Mouse (Mus musculus) heart, embryonic 12.5 days (tissue): ENCODE data around the gene Rheb. TPM values are rescaled to one million over a fixed set of nuclear protein-coding genes. Genes with fewer than 3 reads are reported as not detected.
A peak's percentile ranks its signal among the peaks of the same experiment; 100 is the strongest.

Experiments used
- ATAC-seq: fragments of 200-750 bp; cut with Nextera tagmentation; 2 replicates; pipeline ENCODE4 v1.8.0; 2017; ENCODE audit warnings: moderate TSS enrichment, moderate library complexity; ENCODE audit not compliant: insufficient number of reproducible peaks, low FRiP score
- H3K27ac ChIP-seq: fragments of 300-500 bp; sonication (generic); 2 replicates; pipeline ENCODE4 v1.5.1; 2016; ENCODE audit warnings: mild to moderate bottlenecking, moderate library complexity; ENCODE audit not compliant: poor library complexity, severe bottlenecking
- H3K27me3 ChIP-seq: fragments of 300-500 bp; sonication (generic); replicated peaks from 2 replicates; pipeline ENCODE4 v1.6.1; 2016; ENCODE audit warnings: mild to moderate bottlenecking, moderate library complexity
- H3K36me3 ChIP-seq: fragments of 300-500 bp; sonication (generic); 2 replicates; pipeline ENCODE4 v1.6.1; 2016; ENCODE audit warnings: mild to moderate bottlenecking, moderate library complexity
- H3K4me1 ChIP-seq: fragments of 300-500 bp; sonication (generic); replicated peaks from 2 replicates; pipeline ENCODE4 v1.6.1; 2016; ENCODE audit warnings: mild to moderate bottlenecking
- H3K4me2 ChIP-seq: fragments of 300-500 bp; sonication (generic); 2 replicates; pipeline ENCODE4 v1.6.1; 2016; ENCODE audit warnings: mild to moderate bottlenecking, moderate library complexity
- H3K4me3 ChIP-seq: fragments of 300-500 bp; sonication (generic); 2 replicates; pipeline ENCODE4 v1.5.1; 2016; ENCODE audit warnings: mild to moderate bottlenecking
- H3K9ac ChIP-seq: fragments of 300-500 bp; sonication (generic); 2 replicates; pipeline ENCODE4 v1.6.1; 2016; ENCODE audit warnings: mild to moderate bottlenecking, moderate library complexity
- H3K9me3 ChIP-seq: fragments of 300-500 bp; sonication (generic); replicated peaks from 2 replicates; pipeline ENCODE4 v1.6.1; 2016; ENCODE audit warnings: mild to moderate bottlenecking, moderate library complexity
- WGBS: fragments of 180-500 bp; shearing (Covaris S2); methylation state at CpG from one replicate; pipeline ENCODE4 v1.1.7; 2016; 5-methylcytosine and 5-hydroxymethylcytosine counted together
- polyA plus RNA-seq: library from polyadenylated mRNA; unstranded; fragments of >200 nt; fragmentation: Nextera tagmentation; extraction: Ambion mirVana; gene quantifications from 2 replicates; pipeline ENCODE4 v1.2.1, GENCODE M21; 2016

Gene Rheb
- 260 and 270 TPM in 2 replicates for polyA plus RNA-seq

DNA sequence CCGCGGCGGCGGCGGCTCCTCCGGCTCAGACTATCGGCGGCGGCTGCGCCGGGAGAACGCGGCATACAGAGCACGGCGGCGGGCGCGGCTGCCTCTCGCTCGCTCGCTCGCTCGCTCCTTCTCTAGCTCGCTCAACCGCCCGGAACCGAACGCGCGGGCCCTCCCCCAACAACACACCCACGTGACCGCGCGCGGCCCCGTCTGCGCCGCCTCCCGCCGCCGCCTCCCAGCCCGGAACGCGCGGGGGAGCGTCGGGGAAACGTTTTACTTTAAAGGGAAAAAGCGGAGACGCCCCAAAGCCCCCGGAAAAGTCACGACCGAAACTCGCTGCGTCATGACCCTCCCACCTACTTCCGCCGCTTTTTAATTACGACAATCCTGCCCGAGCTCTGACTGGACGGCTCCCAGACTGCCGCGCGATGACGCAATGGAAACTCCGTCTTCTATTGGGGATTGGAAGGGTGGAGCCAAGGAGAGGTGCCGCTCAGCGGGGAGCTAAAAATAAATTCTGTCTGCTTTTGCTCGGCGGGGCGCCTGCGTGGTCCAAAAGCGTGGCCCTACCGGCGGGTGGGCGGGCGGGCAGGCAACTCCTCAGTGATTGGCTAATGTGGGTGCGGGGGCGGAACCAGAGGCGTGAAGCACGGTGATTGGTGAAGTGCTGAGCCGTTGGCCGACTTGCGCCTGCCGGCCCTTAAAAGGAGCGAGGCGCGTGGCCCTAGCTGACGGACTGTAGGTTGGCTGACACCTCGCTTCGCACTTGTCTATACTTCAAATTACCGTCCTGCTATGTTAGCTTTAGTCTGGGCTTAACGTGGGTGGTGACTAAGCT, at the start of gene Rheb:
Rheb (minus strand) TSS at position 351 of the 829 bp plus-strand sequence.
- WGBS = under 1% methylated on average over 92 of the region's 92 CpGs
- H3K4me3 ChIP-seq = peak within 1 kb of the TSS; percentile 97
- H3K9me3 ChIP-seq = no peaks in the 10 kb centered on the region
- H3K4me2 ChIP-seq = peak within 1 kb of the TSS; percentile 99
- peaks cover 39% of the 10 kb centered on the region for H3K4me1 ChIP-seq
- H3K27ac ChIP-seq = peak within 1 kb of the TSS; percentile 100
- peak within 1 kb of the TSS; percentile 97 for H3K9ac ChIP-seq
- peak; percentile 95 for ATAC-seq
- H3K36me3 ChIP-seq = no peaks in the 10 kb centered on the region
- H3K27me3 ChIP-seq = no peaks in the 10 kb centered on the region

DNA sequence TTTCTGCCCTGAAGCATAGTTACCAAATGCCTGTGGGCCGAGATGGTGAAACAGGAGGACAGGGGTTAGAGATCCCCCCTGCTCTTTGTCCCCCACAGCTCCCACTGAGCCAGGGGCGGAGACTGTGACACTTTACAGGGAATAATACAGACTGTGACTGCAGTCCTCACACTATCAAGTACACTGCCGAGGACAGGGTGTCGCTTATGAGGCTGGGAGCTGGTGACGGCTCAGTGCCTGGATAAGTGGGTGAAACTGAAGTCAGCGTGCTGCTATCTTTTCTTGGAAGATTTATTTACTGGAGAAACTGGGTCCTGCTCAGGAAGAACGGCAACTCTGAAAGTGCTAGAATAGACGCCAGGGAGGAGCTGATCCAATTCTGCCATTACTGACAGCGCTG, 47.4 kb upstream of the Rheb start:
- no peaks in the 10 kb centered on the region for H3K9me3 ChIP-seq
- H3K27ac ChIP-seq = peak overlapping the region; percentile 92
- peaks cover 56% of the 10 kb centered on the region for H3K4me1 ChIP-seq
- H3K4me2 ChIP-seq = peak overlapping the region; percentile 47
- peak; percentile 71 for ATAC-seq
- WGBS = 23% methylated on average over 9 of the region's 9 CpGs
- 0 out of 2 replicates have a peak overlapping the region, but pooled peaks have one; percentile 37 for H3K9ac ChIP-seq
- H3K27me3 ChIP-seq = no peaks in the 10 kb centered on the region
- H3K4me3 ChIP-seq = peak overlapping the region; percentile 21; the same call in 1 of the 2 replicates
- peaks cover 44% of the 10 kb centered on the region for H3K36me3 ChIP-seq

DNA sequence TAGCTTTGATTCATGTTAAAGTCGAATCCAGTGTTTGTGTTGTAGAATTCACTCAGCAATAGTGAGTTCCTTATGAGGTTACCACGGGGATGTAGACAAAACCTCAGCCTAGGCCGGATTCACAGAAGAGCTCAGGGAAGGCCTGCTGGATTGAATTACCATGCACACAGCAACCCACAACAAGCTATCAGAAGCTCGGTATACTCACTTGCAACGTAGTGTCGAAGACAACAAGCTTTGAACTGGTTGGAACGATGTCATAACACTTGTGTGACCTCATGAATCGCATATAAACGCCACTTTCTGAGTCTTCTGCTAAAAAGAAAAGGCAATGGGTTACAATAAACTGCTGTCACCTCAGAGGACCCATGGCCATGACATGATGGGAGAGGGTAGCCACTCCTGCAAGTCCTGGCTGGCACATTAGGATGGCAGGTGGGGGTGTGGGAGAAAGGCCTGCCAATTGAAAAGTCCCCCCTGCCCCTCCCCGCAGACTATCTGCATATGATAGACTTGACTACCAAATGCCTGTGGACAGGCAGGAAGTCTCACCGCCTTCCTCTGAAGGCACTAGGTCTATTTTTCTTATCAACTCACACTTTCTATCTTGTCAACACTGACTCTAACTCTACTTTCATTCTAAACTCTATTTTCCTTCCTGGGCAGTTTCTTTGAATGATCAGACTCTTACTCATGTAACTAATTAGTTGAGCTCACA, 46.6 kb upstream of the Rheb start:
- H3K36me3 ChIP-seq = peaks cover 48% of the 10 kb centered on the region
- WGBS = 61% methylated on average over 11 of the region's 11 CpGs
- peak; percentile 41; the same call in 1 of the 2 replicates for ATAC-seq

DNA sequence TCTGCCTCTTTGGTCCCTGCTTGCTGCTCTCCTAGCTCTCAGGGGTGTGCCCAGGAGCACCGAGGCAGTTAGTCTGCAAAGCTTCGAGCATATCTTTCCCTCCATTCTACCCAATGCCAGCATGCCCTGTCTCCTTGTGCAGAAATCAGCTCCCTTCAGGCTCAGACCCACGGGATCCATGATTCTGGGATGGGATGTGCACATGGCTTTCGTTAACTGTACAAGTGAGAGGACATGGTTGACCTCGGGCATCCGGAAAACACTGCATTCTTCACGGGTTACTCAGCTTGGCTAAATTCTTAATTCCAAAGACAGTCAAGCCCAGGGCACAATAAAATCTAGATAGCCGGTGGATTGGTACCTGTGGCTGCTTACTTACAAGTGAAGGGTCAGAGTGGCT, 44.8 kb upstream of the Rheb start:
- no peak overlapping the region for H3K9ac ChIP-seq
- H3K4me3 ChIP-seq = no peak overlapping the region
- peaks cover 55% of the 10 kb centered on the region for H3K36me3 ChIP-seq
- H3K4me1 ChIP-seq = peaks cover 36% of the 10 kb centered on the region
- no peak overlapping the region for H3K4me2 ChIP-seq
- no peaks in the 10 kb centered on the region for H3K9me3 ChIP-seq
- H3K27ac ChIP-seq = no peak overlapping the region
- no peak for ATAC-seq
- 72% methylated on average over 8 of the region's 8 CpGs for WGBS
- no peaks in the 10 kb centered on the region for H3K27me3 ChIP-seq

More for the DNA sequence above, 46.6 kb upstream of the Rheb start:
- peaks cover 48% of the 10 kb centered on the region for H3K4me1 ChIP-seq
- no peaks in the 10 kb centered on the region for H3K9me3 ChIP-seq
- no peak overlapping the region for H3K4me3 ChIP-seq
- H3K27me3 ChIP-seq = no peaks in the 10 kb centered on the region
- peak overlapping the region; percentile 92 for H3K27ac ChIP-seq
- H3K9ac ChIP-seq = no peak overlapping the region
- H3K4me2 ChIP-seq = peak overlapping the region; percentile 47

DNA sequence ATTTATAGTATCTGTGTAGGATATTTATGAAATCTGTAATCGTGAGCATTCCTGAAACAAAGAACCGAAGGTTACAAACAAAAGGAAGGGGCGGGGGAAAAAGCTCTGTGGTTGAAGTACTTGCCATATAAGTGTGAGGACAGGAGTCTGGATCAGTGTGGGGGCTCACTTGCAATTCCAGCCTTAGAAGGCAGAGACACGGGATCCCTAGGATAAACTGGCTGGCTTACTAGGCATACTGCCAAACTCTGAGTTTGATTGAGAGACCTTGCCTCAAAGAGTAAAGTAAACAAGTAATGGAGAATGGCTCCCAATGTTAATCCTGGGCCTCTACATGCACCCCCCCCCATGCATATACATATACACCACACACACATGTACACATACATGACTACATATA, 36.3 kb upstream of the Rheb start:
- H3K4me3 ChIP-seq = no peak overlapping the region
- peaks cover 16% of the 10 kb centered on the region for H3K4me1 ChIP-seq
- 53% methylated on average over 4 of the region's 4 CpGs for WGBS
- no peak overlapping the region for H3K4me2 ChIP-seq
- peak overlapping the region; percentile 37; the same call in 1 of the 2 replicates for H3K27ac ChIP-seq
- ATAC-seq = no peak
- H3K27me3 ChIP-seq = no peaks in the 10 kb centered on the region
- H3K9me3 ChIP-seq = no peaks in the 10 kb centered on the region; the same call in 1 of the 2 replicates
- H3K9ac ChIP-seq = no peak overlapping the region
- H3K36me3 ChIP-seq = peaks cover 64% of the 10 kb centered on the region

DNA sequence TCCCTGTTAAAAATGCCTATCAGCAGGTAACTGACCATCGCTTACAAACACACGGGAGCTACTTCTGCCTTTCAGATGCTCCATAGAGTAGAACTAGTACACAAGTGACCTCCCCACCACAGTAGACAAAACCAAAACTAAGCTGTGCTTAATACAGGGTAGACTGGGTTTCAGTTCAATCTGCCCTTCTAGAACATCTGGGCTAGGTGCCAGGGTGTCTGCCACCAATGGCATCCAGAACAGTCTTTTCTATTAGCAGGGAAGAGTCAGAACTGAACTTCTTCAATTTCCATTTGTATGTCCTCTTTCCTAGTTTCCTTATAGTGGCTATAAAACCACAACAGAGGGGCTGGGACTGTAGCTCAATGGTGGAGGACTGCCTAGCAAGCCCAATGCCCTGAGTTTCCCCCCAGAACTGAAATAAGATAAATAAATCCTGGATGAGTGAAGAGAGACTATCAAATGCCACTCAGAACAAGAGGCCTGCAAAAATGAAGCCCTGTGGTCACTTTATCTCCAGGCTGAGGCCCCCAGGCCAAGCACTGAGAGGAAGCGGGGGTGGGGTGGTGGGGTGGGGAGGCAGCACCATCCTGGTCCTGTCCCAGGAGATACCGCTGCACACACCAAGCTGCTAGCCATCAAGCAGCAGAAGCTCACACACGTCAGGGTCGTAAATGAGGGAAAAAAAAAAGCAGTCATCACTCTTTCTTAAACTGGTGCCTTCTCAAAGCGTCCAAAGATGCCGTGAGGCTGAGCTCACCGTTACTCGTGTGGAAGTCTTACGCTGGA, 35.6 kb upstream of the Rheb start:
- Histone ChIP-seq H3K9me3 (no peaks in the 10 kb centered on the region; the same call in 1 of the 2 replicates), H3K27me3 (no peaks in the 10 kb centered on the region), H3K9ac (no peak overlapping the region), H3K4me1 (peaks cover 16% of the 10 kb centered on the region), H3K4me2 (no peak overlapping the region), H3K36me3 (peaks cover 65% of the 10 kb centered on the region), H3K27ac (peak overlapping the region; percentile 37; the same call in 1 of the 2 replicates), H3K4me3 (no peak overlapping the region)
- ATAC-seq = no peak
- 42% methylated on average over 11 of the region's 11 CpGs for WGBS

DNA sequence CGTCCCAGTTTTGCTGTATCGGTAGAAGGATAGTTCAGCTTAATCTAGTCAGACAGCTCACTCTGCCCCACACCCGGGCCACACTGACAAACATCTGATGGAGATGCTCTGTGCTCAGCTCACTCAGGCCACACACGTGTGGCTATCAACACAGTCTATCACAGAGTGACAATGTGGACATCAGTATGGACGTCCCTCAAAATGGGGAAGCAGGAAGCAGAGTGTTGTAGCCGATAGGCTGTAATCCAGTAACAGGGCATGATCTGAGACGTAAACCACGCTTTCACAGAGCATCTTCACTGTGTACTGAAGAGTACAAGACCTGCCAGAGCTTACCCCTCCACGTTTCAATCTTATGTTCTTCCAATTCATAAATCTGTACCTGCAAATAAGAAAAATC, 34.2 kb upstream of the Rheb start:
- H3K4me1 ChIP-seq = peaks cover 16% of the 10 kb centered on the region
- H3K9ac ChIP-seq = no peak overlapping the region
- H3K27me3 ChIP-seq = no peaks in the 10 kb centered on the region
- no peak overlapping the region for H3K4me3 ChIP-seq
- no peak overlapping the region for H3K27ac ChIP-seq
- H3K4me2 ChIP-seq = no peak overlapping the region
- ATAC-seq = no peak
- H3K36me3 ChIP-seq = peaks cover 63% of the 10 kb centered on the region
- WGBS = 82% methylated on average over 9 of the region's 9 CpGs
- no peaks in the 10 kb centered on the region; the same call in 1 of the 2 replicates for H3K9me3 ChIP-seq

DNA sequence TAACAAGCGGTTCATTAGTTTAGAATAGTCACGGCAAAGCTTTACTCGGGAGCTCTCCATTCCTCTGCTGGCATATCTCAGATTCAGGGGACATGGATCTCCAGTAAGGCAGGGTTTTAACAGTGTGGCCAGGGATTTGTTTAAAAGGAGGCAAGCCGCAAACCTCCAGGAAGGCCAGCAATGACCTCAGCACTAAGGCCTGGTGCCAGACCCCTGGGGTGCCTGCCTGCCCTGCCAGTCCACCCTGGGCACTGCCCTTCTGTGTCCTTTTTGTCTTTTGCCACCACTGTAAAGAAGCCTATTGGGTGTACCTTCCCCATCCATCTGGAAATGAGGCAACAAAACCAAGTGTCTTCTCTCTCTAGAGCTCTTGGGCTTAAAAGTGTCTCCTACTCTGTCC, 31.7 kb upstream of the Rheb start:
- Histone ChIP-seq H3K9me3 (no peaks in the 10 kb centered on the region; the same call in 1 of the 2 replicates), H3K36me3 (peaks cover 51% of the 10 kb centered on the region), H3K27me3 (no peaks in the 10 kb centered on the region), H3K4me2 (no peak overlapping the region), H3K9ac (no peak overlapping the region), H3K4me3 (no peak overlapping the region), H3K4me1 (peaks cover 15% of the 10 kb centered on the region), H3K27ac (no peak overlapping the region)
- 86% methylated on average over 4 of the region's 4 CpGs for WGBS
- ATAC-seq = no peak

DNA sequence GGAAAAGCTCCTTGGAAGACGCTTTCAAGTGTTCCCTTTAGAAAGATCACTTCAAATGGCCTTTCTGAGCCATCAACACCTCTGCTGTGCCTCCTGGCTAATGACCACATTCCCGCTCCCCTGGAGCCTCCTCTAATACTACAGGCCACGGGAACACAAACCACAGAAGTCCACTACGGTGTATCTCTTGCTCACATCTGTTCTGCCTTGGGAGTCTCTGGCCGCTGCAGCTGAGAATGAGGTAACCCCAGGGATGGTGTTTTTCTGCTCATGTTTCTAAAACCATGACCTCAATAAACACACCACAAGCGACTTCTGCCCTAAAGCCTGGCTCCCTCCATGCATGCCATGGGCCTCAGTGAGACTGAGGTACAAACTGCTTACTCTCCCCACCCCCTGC, 30.8 kb upstream of the Rheb start:
- 48% methylated on average over 6 of the region's 6 CpGs for WGBS
- Histone ChIP-seq H3K4me2 (no peak overlapping the region), H3K36me3 (peaks cover 55% of the 10 kb centered on the region), H3K27me3 (no peaks in the 10 kb centered on the region), H3K9me3 (no peaks in the 10 kb centered on the region), H3K4me1 (peaks cover 6% of the 10 kb centered on the region), H3K27ac (no peak overlapping the region), H3K9ac (no peak overlapping the region), H3K4me3 (no peak overlapping the region)
- no peak for ATAC-seq

DNA sequence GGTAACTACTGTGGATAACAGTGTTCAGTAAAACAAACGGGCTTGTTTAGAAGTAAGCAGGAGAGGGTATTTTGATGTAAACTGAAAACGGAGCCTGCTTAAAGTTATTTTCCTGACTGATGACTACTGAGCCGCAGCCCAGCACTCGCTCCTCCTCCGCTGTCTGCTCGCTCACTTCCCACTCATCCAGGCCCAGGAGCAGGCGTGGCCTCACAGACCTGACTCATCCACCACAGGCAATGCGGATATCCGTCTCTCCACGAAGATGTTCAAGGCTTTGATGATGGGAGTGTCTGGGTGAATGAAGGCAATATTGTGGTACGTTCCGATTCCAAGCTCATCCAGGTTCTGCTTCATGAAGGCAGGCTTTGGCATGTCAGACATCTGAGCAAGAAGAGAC, 28.9 kb upstream of the Rheb start:
- 76% methylated on average over 12 of the region's 12 CpGs for WGBS
- Histone ChIP-seq H3K36me3 (peaks cover 69% of the 10 kb centered on the region), H3K9me3 (peaks cover 4% of the 10 kb centered on the region; the same call in 1 of the 2 replicates)

More for the DNA sequence above, 28.9 kb upstream of the Rheb start:
- Histone ChIP-seq H3K4me2 (no peak overlapping the region), H3K9ac (no peak overlapping the region), H3K27me3 (no peaks in the 10 kb centered on the region), H3K27ac (no peak overlapping the region), H3K4me1 (no peaks in the 10 kb centered on the region; the same call in 1 of the 2 replicates), H3K4me3 (no peak overlapping the region)
- ATAC-seq = no peak
